Mouse (Mus musculus): ENCODE results near the gene Zbp1. TPM values are rescaled to one million over a fixed set of nuclear protein-coding genes. Genes with fewer than 3 reads are reported as not detected.

Gene Zbp1
- polyA plus RNA-seq (2012; rRNA removed) = 4.8 and 5.7 TPM in 2 replicates

DNA sequence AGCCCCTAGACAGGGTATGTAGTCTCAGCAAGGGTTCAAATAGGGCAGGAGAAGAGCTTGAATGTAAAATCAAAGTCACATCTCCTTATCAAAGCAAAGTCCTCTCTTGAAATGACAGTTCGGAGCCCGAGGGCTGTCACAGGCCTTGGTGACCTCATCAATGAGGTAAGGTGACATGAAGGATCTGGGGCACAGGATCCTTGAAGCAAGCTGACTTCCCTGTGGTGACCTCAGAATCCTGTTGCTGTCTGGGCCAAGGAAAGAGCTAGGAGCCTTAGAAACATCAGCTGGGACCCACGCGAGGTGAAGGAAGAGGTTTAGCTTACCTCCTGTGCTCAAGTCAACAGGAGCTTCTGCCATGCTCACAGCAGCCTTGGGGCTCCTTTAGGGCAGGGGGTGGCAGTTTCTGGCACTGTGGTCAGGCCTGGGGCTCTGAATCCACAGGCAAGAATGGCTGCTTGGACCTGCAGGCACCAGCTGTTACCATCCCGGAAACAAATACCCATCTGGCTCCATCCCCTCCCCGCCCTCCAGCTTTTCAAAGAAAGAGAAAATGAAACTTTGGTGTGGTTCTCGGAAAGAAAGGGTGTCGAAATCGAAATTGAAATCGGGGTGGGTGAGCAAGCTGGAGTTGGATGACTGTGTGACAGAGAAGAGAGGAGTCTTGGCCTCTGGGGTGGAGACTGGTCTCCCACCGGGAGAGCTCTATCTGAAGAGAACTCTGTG is at the start of gene Zbp1:
Gene Zbp1, minus strand, starts transcription at position 508 of the 726 bp plus-strand sequence.
- no peak for DNase-seq
- H3K4me3 ChIP-seq (replicated peaks; ENCODE audit: extremely low read depth, low read depth, low read length) = peak within 1 kb of the TSS; percentile 50
- peaks cover 3% of the 10 kb centered on the region; the same call in 1 of the 2 replicates for H3K4me1 ChIP-seq (ENCODE audit: control insufficient read depth, insufficient read depth, low read length)
- WGBS = 38% methylated on average over 11 of the region's 11 CpGs
- TF ChIP-seq POLR2A (IDR thresholded peaks at IDR 0.05; ENCODE audit: borderline replicate concordance, extremely low read depth, low read depth, low read length) (no peak), CTCF (IDR thresholded peaks at IDR 0.05; ENCODE audit: insufficient read depth, low read length) (no peak)

DNA sequence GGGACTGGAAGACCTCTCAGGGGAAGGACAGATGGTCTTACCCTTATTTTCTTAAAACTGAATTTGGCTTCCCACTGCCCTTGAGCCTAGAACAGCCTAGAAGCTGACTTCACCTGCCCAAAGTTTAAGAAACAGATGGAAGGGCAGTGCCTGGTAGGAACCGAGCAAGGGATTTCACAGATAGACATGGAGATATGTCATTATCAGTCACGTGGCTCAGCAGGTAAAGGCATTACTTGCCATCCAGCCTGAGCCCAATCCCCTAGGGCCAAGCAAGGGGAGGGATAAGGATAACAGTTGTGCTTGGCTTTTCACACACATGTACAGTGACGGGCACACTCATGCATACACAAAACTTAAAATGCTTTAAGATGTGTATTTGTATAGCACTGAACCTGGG is 48.8 kb upstream of the Zbp1 start:
- 79% methylated on average over 3 of the region's 3 CpGs for WGBS
- Histone ChIP-seq H3K4me1 (ENCODE audit: control insufficient read depth, insufficient read depth, low read length) (peaks cover 18% of the 10 kb centered on the region), H3K4me3 (replicated peaks; ENCODE audit: extremely low read depth, low read depth, low read length) (no peak overlapping the region)
- TF ChIP-seq CTCF (IDR thresholded peaks at IDR 0.05; ENCODE audit: insufficient read depth, low read length) (no peak), POLR2A (IDR thresholded peaks at IDR 0.05; ENCODE audit: borderline replicate concordance, extremely low read depth, low read depth, low read length) (no peak)
- DNase-seq = no peak

GRCm38 (mm10) chr2:173266349-173267112 is 47.8 kb upstream of the Zbp1 start:
- 71% methylated on average over 25 of the region's 25 CpGs for WGBS
- no peak for DNase-seq
- H3K4me3 ChIP-seq (replicated peaks; ENCODE audit: extremely low read depth, low read depth, low read length) = no peak overlapping the region
- TF ChIP-seq POLR2A (IDR thresholded peaks at IDR 0.05; ENCODE audit: borderline replicate concordance, extremely low read depth, low read depth, low read length) (no peak), CTCF (IDR thresholded peaks at IDR 0.05; ENCODE audit: insufficient read depth, low read length) (no peak)
- peaks cover 18% of the 10 kb centered on the region for H3K4me1 ChIP-seq (ENCODE audit: control insufficient read depth, insufficient read depth, low read length)

GRCm38 (mm10) chr2:173265468-173266265 is 46.9 kb upstream of the Zbp1 start:
- DNase-seq = no peak
- TF ChIP-seq POLR2A (IDR thresholded peaks at IDR 0.05; ENCODE audit: borderline replicate concordance, extremely low read depth, low read depth, low read length) (no peak), CTCF (IDR thresholded peaks at IDR 0.05; ENCODE audit: insufficient read depth, low read length) (no peak)
- 87% methylated on average over 22 of the region's 22 CpGs for WGBS
- Histone ChIP-seq H3K4me1 (ENCODE audit: control insufficient read depth, insufficient read depth, low read length) (peaks cover 22% of the 10 kb centered on the region), H3K4me3 (replicated peaks; ENCODE audit: extremely low read depth, low read depth, low read length) (no peak overlapping the region)

GRCm38 (mm10) chr2:173264467-173265128 is 45.9 kb upstream of the Zbp1 start:
- H3K4me1 ChIP-seq (ENCODE audit: control insufficient read depth, insufficient read depth, low read length) = peaks cover 15% of the 10 kb centered on the region
- H3K4me3 ChIP-seq (replicated peaks; ENCODE audit: extremely low read depth, low read depth, low read length) = no peak overlapping the region
- no peak for DNase-seq
- 42% methylated on average over 13 of the region's 13 CpGs for WGBS
- TF ChIP-seq POLR2A (IDR thresholded peaks at IDR 0.05; ENCODE audit: borderline replicate concordance, extremely low read depth, low read depth, low read length) = no peak

- DNase-seq = no peak
- TF ChIP-seq POLR2A (IDR thresholded peaks at IDR 0.05; ENCODE audit: borderline replicate concordance, extremely low read depth, low read depth, low read length) = no peak
- TF ChIP-seq CTCF (IDR thresholded peaks at IDR 0.05; ENCODE audit: insufficient read depth, low read length) = no peak
- no peak overlapping the region for H3K4me3 ChIP-seq (replicated peaks; ENCODE audit: extremely low read depth, low read depth, low read length)
- H3K4me1 ChIP-seq (ENCODE audit: control insufficient read depth, insufficient read depth, low read length) = peaks cover 15% of the 10 kb centered on the region
- 54% methylated on average over 11 of the region's 11 CpGs for WGBS
Observed at GRCm38 (mm10) chr2:173263636-173264330, 45.1 kb upstream of the Zbp1 start.

DNA sequence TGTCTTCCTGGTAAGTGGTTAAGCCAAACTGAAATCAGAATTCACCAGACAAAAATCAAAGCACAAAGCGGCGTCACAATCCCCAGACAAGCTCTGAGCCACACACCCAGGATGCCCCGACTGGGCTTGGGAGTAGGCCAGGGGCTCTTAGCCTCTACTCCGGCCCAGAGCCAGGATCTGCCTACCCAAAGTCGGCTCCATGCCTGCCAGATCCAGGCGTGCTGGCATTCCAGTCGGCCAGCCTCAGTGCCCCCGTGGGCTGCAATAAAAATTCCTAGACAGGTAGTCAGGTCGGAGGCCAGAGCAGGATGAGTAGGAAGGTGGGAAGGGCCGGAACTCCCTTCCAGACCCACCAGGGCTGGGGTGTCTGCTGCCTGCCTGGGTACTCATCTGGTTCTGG is 42.8 kb upstream of the Zbp1 start:
- H3K4me3 ChIP-seq (replicated peaks; ENCODE audit: extremely low read depth, low read depth, low read length) = no peak overlapping the region
- WGBS = 64% methylated on average over 10 of the region's 10 CpGs
- peak; percentile 49 for DNase-seq
- H3K4me1 ChIP-seq (ENCODE audit: control insufficient read depth, insufficient read depth, low read length) = peaks cover 36% of the 10 kb centered on the region
- no peak for TF ChIP-seq POLR2A (IDR thresholded peaks at IDR 0.05; ENCODE audit: borderline replicate concordance, extremely low read depth, low read depth, low read length)
- no peak for TF ChIP-seq CTCF (IDR thresholded peaks at IDR 0.05; ENCODE audit: insufficient read depth, low read length)

DNA sequence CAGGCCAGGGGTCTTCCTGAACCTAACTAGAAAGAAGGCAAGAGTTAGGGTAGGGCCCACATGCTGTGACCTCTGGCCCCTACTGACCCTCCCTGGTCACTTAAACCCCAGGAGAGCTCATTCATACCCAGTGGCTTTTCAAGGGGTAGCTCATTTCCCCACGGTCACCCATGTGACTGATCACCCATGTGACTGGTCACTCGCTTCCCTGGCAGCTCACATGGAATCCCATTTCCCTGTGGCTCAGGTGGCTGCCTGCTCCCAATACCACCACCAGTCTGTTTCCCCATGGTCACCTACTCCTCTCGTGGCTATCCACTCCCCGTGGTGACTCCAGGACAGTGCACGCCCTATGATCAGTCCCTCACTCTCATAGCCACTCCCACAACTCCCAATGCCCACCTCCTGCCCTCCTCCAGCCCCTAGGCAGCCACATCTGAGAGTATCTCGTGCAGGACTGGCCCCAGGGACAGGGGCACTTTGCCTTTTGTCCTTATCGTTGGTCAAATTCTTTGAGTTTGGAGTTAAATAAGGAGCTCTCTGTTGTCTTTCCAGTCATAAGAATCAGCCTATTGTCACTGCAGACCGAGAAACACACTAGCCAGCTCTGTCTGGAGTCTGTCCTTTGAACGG is 39.9 kb upstream of the Zbp1 start:
- TF ChIP-seq POLR2A (IDR thresholded peaks at IDR 0.05; ENCODE audit: borderline replicate concordance, extremely low read depth, low read depth, low read length) (no peak), CTCF (IDR thresholded peaks at IDR 0.05; ENCODE audit: insufficient read depth, low read length) (no peak)
- H3K4me3 ChIP-seq (replicated peaks; ENCODE audit: extremely low read depth, low read depth, low read length) = no peak overlapping the region
- 47% methylated on average over 9 of the region's 9 CpGs for WGBS
- DNase-seq = no peak
- peaks cover 35% of the 10 kb centered on the region for H3K4me1 ChIP-seq (ENCODE audit: control insufficient read depth, insufficient read depth, low read length)

Data from lung, adult 2 months (tissue).